Mouse (Mus musculus) stomach, embryonic 15.5 days (tissue): ENCODE measurements around the gene Trim14. TPM values are rescaled to one million over a fixed set of nuclear protein-coding genes. Genes with fewer than 3 reads are reported as not detected.
"Not testable (repeated sequence)": the region's sequence is repeated elsewhere in the genome, so short reads cannot be mapped to it uniquely, and the experiment has no call there.

Experiments used
- ATAC-seq: fragments of 200-750 bp; cut with Nextera tagmentation; 2 replicates; pipeline ENCODE4 v1.8.0; 2017; ENCODE audit warnings: low read depth, moderate number of reproducible peaks, moderate TSS enrichment; ENCODE audit not compliant: insufficient read depth, low FRiP score
- H3K27ac ChIP-seq: fragments of 300-500 bp; sonication (generic); 2 replicates; pipeline ENCODE4 v1.5.1; 2015; ENCODE audit warnings: mild to moderate bottlenecking, inconsistent platforms
- H3K27me3 ChIP-seq: fragments of 300-500 bp; sonication (generic); replicated peaks from 2 replicates; pipeline ENCODE4 v1.6.1; 2015; ENCODE audit warnings: inconsistent platforms
- H3K36me3 ChIP-seq: fragments of 300-500 bp; sonication (generic); 2 replicates; pipeline ENCODE4 v1.6.1; 2015; ENCODE audit warnings: inconsistent platforms
- H3K4me1 ChIP-seq: fragments of 300-500 bp; sonication (generic); 2 replicates; pipeline ENCODE4 v1.6.1; 2015; ENCODE audit warnings: inconsistent platforms
- H3K4me2 ChIP-seq: fragments of 300-500 bp; sonication (generic); 2 replicates; pipeline ENCODE4 v1.6.1; 2015; ENCODE audit warnings: mild to moderate bottlenecking, inconsistent platforms
- H3K4me3 ChIP-seq: fragments of 300-500 bp; sonication (generic); replicated peaks from 2 replicates; pipeline ENCODE4 v1.5.1; 2015; ENCODE audit warnings: inconsistent platforms
- H3K9ac ChIP-seq: fragments of 300-500 bp; sonication (generic); 2 replicates; pipeline ENCODE4 v1.6.1; 2015; ENCODE audit warnings: inconsistent platforms
- H3K9me3 ChIP-seq: fragments of 300-500 bp; sonication (generic); 2 replicates; pipeline ENCODE4 v1.6.1; 2016; ENCODE audit warnings: inconsistent platforms
- WGBS: fragments of 180-500 bp; shearing (Covaris S2); methylation state at CpG from one replicate; pipeline ENCODE4 v1.1.7; 2015; 5-methylcytosine and 5-hydroxymethylcytosine counted together
- polyA plus RNA-seq: library from polyadenylated mRNA; unstranded; fragments of >200 nt; fragmentation: Nextera tagmentation; extraction: Ambion mirVana; gene quantifications from 2 replicates; pipeline ENCODE4 v1.2.1, GENCODE M21; 2015

Gene Trim14
- polyA plus RNA-seq: 5.2 and 5.3 TPM in 2 replicates

- H3K9me3 ChIP-seq: no peaks in the 10 kb centered on the region
- peaks cover 29% of the 10 kb centered on the region for H3K27me3 ChIP-seq
- 0 out of 2 replicates have a peak within 1 kb of the TSS, but pooled peaks have one; percentile 31 for H3K27ac ChIP-seq
- under 1% methylated on average over 45 of the region's 46 CpGs for WGBS
- no peaks in the 10 kb centered on the region for H3K36me3 ChIP-seq
- H3K4me3 ChIP-seq: peak within 1 kb of the TSS; percentile 53
- H3K9ac ChIP-seq: peak within 1 kb of the TSS; percentile 35; the same call in 1 of the 2 replicates
- peak within 1 kb of the TSS; percentile 67 for H3K4me2 ChIP-seq
- ATAC-seq: peak; percentile 74
- peaks cover 17% of the 10 kb centered on the region for H3K4me1 ChIP-seq
Observed at GRCm38 (mm10) chr4:46535840-46536361, at the start of gene Trim14. TSS of gene Trim14 (minus strand) at chr4:46536141.

- Histone ChIP-seq H3K9ac (no peak overlapping the region), H3K4me1 (no peaks in the 10 kb centered on the region), H3K4me2 (no peak overlapping the region), H3K27me3 (no peaks in the 10 kb centered on the region), H3K4me3 (no peak overlapping the region), H3K36me3 (no peaks in the 10 kb centered on the region), H3K27ac (no peak overlapping the region), H3K9me3 (no peaks in the 10 kb centered on the region)
- ATAC-seq: no peak
- 64% methylated on average over 13 of the region's 13 CpGs for WGBS
Observed at GRCm38 (mm10) chr4:46585041-46585810, 49.3 kb upstream of the Trim14 start.

- not testable (repeated sequence) for H3K27ac ChIP-seq, H3K4me2 ChIP-seq, H3K4me1 ChIP-seq, H3K4me3 ChIP-seq, ATAC-seq, H3K9ac ChIP-seq, H3K36me3 ChIP-seq, H3K9me3 ChIP-seq, H3K27me3 ChIP-seq
- 28% methylated on average over 3 of the region's 3 CpGs for WGBS
Observed at GRCm38 (mm10) chr4:46584536-46584935, 48.6 kb upstream of the Trim14 start.

- 66% methylated on average over 2 of the region's 6 CpGs for WGBS
- not testable (repeated sequence) for H3K27ac ChIP-seq, H3K4me3 ChIP-seq, H3K9ac ChIP-seq, H3K4me2 ChIP-seq, H3K4me1 ChIP-seq, H3K9me3 ChIP-seq, H3K27me3 ChIP-seq, ATAC-seq, H3K36me3 ChIP-seq
Observed at GRCm38 (mm10) chr4:46584084-46584483, 48.1 kb upstream of the Trim14 start.

- H3K27ac ChIP-seq, ATAC-seq, H3K9ac ChIP-seq, H3K4me3 ChIP-seq, H3K9me3 ChIP-seq, H3K27me3 ChIP-seq, H3K4me1 ChIP-seq, H3K4me2 ChIP-seq, H3K36me3 ChIP-seq: not testable (repeated sequence)
- 86% methylated on average over 9 of the region's 9 CpGs for WGBS
Observed at GRCm38 (mm10) chr4:46582024-46582423, 46.1 kb upstream of the Trim14 start.

- not testable (repeated sequence) for H3K9me3 ChIP-seq, ATAC-seq, H3K36me3 ChIP-seq, H3K4me2 ChIP-seq, H3K4me1 ChIP-seq, H3K27me3 ChIP-seq, H3K27ac ChIP-seq, H3K9ac ChIP-seq, H3K4me3 ChIP-seq
- WGBS: 93% methylated on average over 22 of the region's 22 CpGs
Observed at GRCm38 (mm10) chr4:46581577-46581976, 45.6 kb upstream of the Trim14 start.

- H3K9me3 ChIP-seq, H3K4me2 ChIP-seq, H3K27ac ChIP-seq, ATAC-seq, H3K4me1 ChIP-seq, H3K36me3 ChIP-seq, H3K27me3 ChIP-seq, H3K9ac ChIP-seq, H3K4me3 ChIP-seq: not testable (repeated sequence)
- 88% methylated on average over 15 of the region's 15 CpGs for WGBS
Observed at GRCm38 (mm10) chr4:46580799-46581243, 44.9 kb upstream of the Trim14 start.

- not testable (repeated sequence) for H3K36me3 ChIP-seq, H3K4me1 ChIP-seq, H3K4me3 ChIP-seq, H3K9ac ChIP-seq, ATAC-seq, H3K27ac ChIP-seq, H3K9me3 ChIP-seq, H3K4me2 ChIP-seq, H3K27me3 ChIP-seq
- WGBS: 90% methylated on average over 8 of the region's 8 CpGs
Observed at GRCm38 (mm10) chr4:46578796-46579346, 42.9 kb upstream of the Trim14 start.

- Histone ChIP-seq H3K9me3 (no peaks in the 10 kb centered on the region), H3K9ac (no peak overlapping the region), H3K27me3 (no peaks in the 10 kb centered on the region), H3K36me3 (no peaks in the 10 kb centered on the region), H3K4me2 (no peak overlapping the region), H3K4me1 (no peaks in the 10 kb centered on the region), H3K4me3 (no peak overlapping the region), H3K27ac (no peak overlapping the region)
- ATAC-seq: no peak
- WGBS: 84% methylated on average over 1 of the region's 1 CpGs
Observed at GRCm38 (mm10) chr4:46578228-46578627, 42.3 kb upstream of the Trim14 start.

- H3K4me1 ChIP-seq, H3K9me3 ChIP-seq, H3K4me2 ChIP-seq, ATAC-seq, H3K27me3 ChIP-seq, H3K9ac ChIP-seq, H3K4me3 ChIP-seq, H3K36me3 ChIP-seq, H3K27ac ChIP-seq: not testable (repeated sequence)
- WGBS: 77% methylated on average over 6 of the region's 10 CpGs
Observed at GRCm38 (mm10) chr4:46575509-46576284, 39.8 kb upstream of the Trim14 start.

GRCm38 (mm10) chr4:46574841-46575240, 38.9 kb upstream of the Trim14 start:
- no peaks in the 10 kb centered on the region for H3K4me1 ChIP-seq
- no peaks in the 10 kb centered on the region for H3K27me3 ChIP-seq
- no peak overlapping the region for H3K27ac ChIP-seq
- no peak overlapping the region for H3K4me2 ChIP-seq
- no peaks in the 10 kb centered on the region for H3K9me3 ChIP-seq
- ATAC-seq: no peak
- no peak overlapping the region for H3K4me3 ChIP-seq
- no peak overlapping the region for H3K9ac ChIP-seq
- 65% methylated on average over 11 of the region's 12 CpGs for WGBS
- no peaks in the 10 kb centered on the region for H3K36me3 ChIP-seq
